Mouse (Mus musculus) midbrain, embryonic 11.5 days (tissue): ENCODE data around the gene Gpc2. TPM values are rescaled to one million over a fixed set of nuclear protein-coding genes. Genes with fewer than 3 reads are reported as not detected.

Experiments used
- ATAC-seq: fragments of 200-750 bp; cut with Nextera tagmentation; 2 replicates; pipeline ENCODE4 v1.8.0; 2017; ENCODE audit warnings: moderate TSS enrichment, moderate library complexity; ENCODE audit not compliant: low FRiP score
- DNase-seq: peaks from one replicate; pipeline ENCODE4 v3.0.0; 2015; ENCODE audit warnings: low spot score; ENCODE audit errors: missing footprints
- H3K27ac ChIP-seq: fragments of 300-500 bp; sonication (generic); 2 replicates; pipeline ENCODE4 v1.5.1; 2014; ENCODE audit warnings: low read depth, low read length
- H3K27me3 ChIP-seq: fragments of 300-500 bp; sonication (generic); 2 replicates; pipeline ENCODE4 v1.6.1; 2014; ENCODE audit warnings: mild to moderate bottlenecking, low read length, moderate library complexity, mixed read lengths; ENCODE audit not compliant: control insufficient read depth, insufficient read depth
- H3K36me3 ChIP-seq: fragments of 300-500 bp; sonication (generic); 2 replicates; pipeline ENCODE4 v1.6.1; 2014; ENCODE audit warnings: mild to moderate bottlenecking, low read length, moderate library complexity, mixed read lengths; ENCODE audit not compliant: control insufficient read depth, insufficient read depth
- H3K4me1 ChIP-seq: fragments of 300-500 bp; sonication (generic); 2 replicates; pipeline ENCODE4 v1.6.1; 2014; ENCODE audit warnings: low read length; ENCODE audit not compliant: control insufficient read depth, insufficient read depth
- H3K4me2 ChIP-seq: fragments of 300-500 bp; sonication (generic); 2 replicates; pipeline ENCODE4 v1.6.1; 2014; ENCODE audit warnings: mild to moderate bottlenecking, moderate library complexity
- H3K4me3 ChIP-seq: fragments of 300-500 bp; sonication (generic); 2 replicates; pipeline ENCODE4 v1.5.1; 2014; ENCODE audit warnings: low read depth, low read length
- H3K9ac ChIP-seq: fragments of 300-500 bp; sonication (generic); 2 replicates; pipeline ENCODE4 v1.6.1; 2014; ENCODE audit warnings: low read length
- H3K9me3 ChIP-seq: fragments of 300-500 bp; sonication (generic); 2 replicates; pipeline ENCODE4 v1.6.1; 2016; ENCODE audit warnings: low read length; ENCODE audit not compliant: control insufficient read depth
- WGBS: fragments of 180-500 bp; shearing (Covaris S2); extraction: QIAGEN DNeasy Blood & Tissue Kit; methylation state at CpG from one replicate; pipeline ENCODE4 v1.1.7; 2014; 5-methylcytosine and 5-hydroxymethylcytosine counted together
- polyA plus RNA-seq: library from polyadenylated mRNA; unstranded; fragments of >200 nt; fragmentation: Nextera tagmentation; extraction: Ambion mirVana; gene quantifications from 2 replicates; pipeline ENCODE4 v1.2.1, GENCODE M21; 2014

Gene Gpc2
- polyA plus RNA-seq, 1 experiment from 2014 or later = 15.5 TPM

GRCm38 (mm10) chr5:138264207-138264578 is 15.6 kb downstream of the Gpc2 start:
- H3K27ac ChIP-seq = no peak overlapping the region
- H3K4me2 ChIP-seq = peak overlapping the region; percentile 93
- no peaks in the 10 kb centered on the region for H3K27me3 ChIP-seq
- H3K9ac ChIP-seq = peak overlapping the region; percentile 81
- no peaks in the 10 kb centered on the region for H3K9me3 ChIP-seq
- WGBS = 18% methylated on average over 6 of the region's 6 CpGs
- ATAC-seq (no peak), DNase-seq (no peak)
- peaks cover 28% of the 10 kb centered on the region for H3K36me3 ChIP-seq
- H3K4me1 ChIP-seq = peaks cover 16% of the 10 kb centered on the region
- H3K4me3 ChIP-seq = peak overlapping the region; percentile 66

GRCm38 (mm10) chr5:138263260-138264206 is 16.3 kb downstream of the Gpc2 start, which contains the start of gene BC037034:
TSS of gene BC037034 (minus strand) at chr5:138264033.
- Histone ChIP-seq H3K4me2 (peak within 1 kb of the TSS; percentile 93), H3K4me1 (peaks cover 16% of the 10 kb centered on the region), H3K27ac (no peak within 1 kb of the TSS), H3K9ac (peak within 1 kb of the TSS; percentile 81), H3K4me3 (peak within 1 kb of the TSS; percentile 66), H3K36me3 (peaks cover 28% of the 10 kb centered on the region), H3K9me3 (no peaks in the 10 kb centered on the region), H3K27me3 (no peaks in the 10 kb centered on the region)
- WGBS = 1% methylated on average over 64 of the region's 71 CpGs
- DNase-seq (peak; percentile 99), ATAC-seq (peak; percentile 91)

- DNase-seq (no peak), ATAC-seq (no peak)
- peak overlapping the region; percentile 93 for H3K4me2 ChIP-seq
- H3K9me3 ChIP-seq = no peaks in the 10 kb centered on the region
- H3K4me1 ChIP-seq = peaks cover 16% of the 10 kb centered on the region
- H3K27me3 ChIP-seq = no peaks in the 10 kb centered on the region
- H3K9ac ChIP-seq = peak overlapping the region; percentile 81
- peaks cover 28% of the 10 kb centered on the region for H3K36me3 ChIP-seq
- no peak overlapping the region for H3K27ac ChIP-seq
- 71% methylated on average over 18 of the region's 18 CpGs for WGBS
- peak overlapping the region; percentile 66 for H3K4me3 ChIP-seq
These were observed 17.1 kb downstream of the Gpc2 start for GRCm38 (mm10) chr5:138262582-138263240.

GRCm38 (mm10) chr5:138262001-138262400 is 17.8 kb downstream of the Gpc2 start:
- Histone ChIP-seq H3K4me3 (no peak overlapping the region), H3K9me3 (no peaks in the 10 kb centered on the region), H3K27me3 (no peaks in the 10 kb centered on the region), H3K4me1 (peaks cover 16% of the 10 kb centered on the region), H3K4me2 (no peak overlapping the region), H3K9ac (no peak overlapping the region), H3K36me3 (peaks cover 28% of the 10 kb centered on the region), H3K27ac (no peak overlapping the region)
- DNase-seq (no peak), ATAC-seq (no peak)
- WGBS = 79% methylated on average over 4 of the region's 4 CpGs

GRCm38 (mm10) chr5:138260834-138261233 is 19.0 kb downstream of the Gpc2 start:
- Histone ChIP-seq H3K4me2 (no peak overlapping the region), H3K4me1 (peaks cover 21% of the 10 kb centered on the region), H3K9ac (no peak overlapping the region), H3K27ac (no peak overlapping the region), H3K27me3 (no peaks in the 10 kb centered on the region), H3K4me3 (no peak overlapping the region), H3K9me3 (no peaks in the 10 kb centered on the region), H3K36me3 (peaks cover 25% of the 10 kb centered on the region)
- 92% methylated on average over 11 of the region's 11 CpGs for WGBS
- DNase-seq (no peak), ATAC-seq (no peak)

- Histone ChIP-seq H3K27ac (no peak overlapping the region), H3K27me3 (no peaks in the 10 kb centered on the region), H3K4me3 (no peak overlapping the region), H3K9ac (no peak overlapping the region), H3K4me1 (peaks cover 23% of the 10 kb centered on the region), H3K4me2 (no peak overlapping the region), H3K9me3 (no peaks in the 10 kb centered on the region), H3K36me3 (peaks cover 25% of the 10 kb centered on the region)
- DNase-seq (no peak), ATAC-seq (no peak)
- 90% methylated on average over 10 of the region's 10 CpGs for WGBS
These were observed 19.8 kb downstream of the Gpc2 start for GRCm38 (mm10) chr5:138260051-138260450.

GRCm38 (mm10) chr5:138258993-138259392 is 20.8 kb downstream of the Gpc2 start:
- Histone ChIP-seq H3K4me1 (peaks cover 19% of the 10 kb centered on the region), H3K4me2 (no peak overlapping the region), H3K9me3 (no peaks in the 10 kb centered on the region), H3K27me3 (no peaks in the 10 kb centered on the region), H3K27ac (no peak overlapping the region), H3K4me3 (no peak overlapping the region), H3K9ac (no peak overlapping the region), H3K36me3 (peaks cover 25% of the 10 kb centered on the region)
- 89% methylated on average over 7 of the region's 7 CpGs for WGBS
- no peak for DNase-seq
- ATAC-seq = no peak

GRCm38 (mm10) chr5:138258542-138258941 is 21.3 kb downstream of the Gpc2 start:
- DNase-seq = no peak
- Histone ChIP-seq H3K27me3 (no peaks in the 10 kb centered on the region), H3K9me3 (no peaks in the 10 kb centered on the region), H3K4me1 (peaks cover 19% of the 10 kb centered on the region), H3K9ac (no peak overlapping the region), H3K36me3 (peaks cover 25% of the 10 kb centered on the region), H3K27ac (no peak overlapping the region), H3K4me3 (no peak overlapping the region), H3K4me2 (no peak overlapping the region)
- 97% methylated on average over 6 of the region's 6 CpGs for WGBS
- no peak for ATAC-seq

GRCm38 (mm10) chr5:138258078-138258477 is 21.7 kb downstream of the Gpc2 start:
- Histone ChIP-seq H3K4me3 (no peak overlapping the region), H3K27me3 (no peaks in the 10 kb centered on the region), H3K9ac (no peak overlapping the region), H3K27ac (no peak overlapping the region), H3K9me3 (no peaks in the 10 kb centered on the region), H3K36me3 (peaks cover 25% of the 10 kb centered on the region), H3K4me2 (no peak overlapping the region), H3K4me1 (peaks cover 16% of the 10 kb centered on the region)
- no peak for DNase-seq
- no peak for ATAC-seq
- 81% methylated on average over 3 of the region's 3 CpGs for WGBS
